Mouse (Mus musculus) hindbrain, embryonic 10.5 days (tissue): Measurements from ENCODE around the gene Hnrnpl. TPM values are rescaled to one million over a fixed set of nuclear protein-coding genes. Genes with fewer than 3 reads are reported as not detected.
A peak's percentile ranks its signal among the peaks of the same experiment; 100 is the strongest.

Experiments used
- DNase-seq: peaks from one replicate; pipeline ENCODE4 v3.0.0-alpha.2; 2017; ENCODE audit warnings: low spot score
- H3K27ac ChIP-seq: fragments of 300-500 bp; sonication (generic); 2 replicates; pipeline ENCODE4 v1.5.1; 2016; ENCODE audit warnings: mild to moderate bottlenecking, moderate library complexity
- H3K27me3 ChIP-seq: fragments of 300-500 bp; sonication (generic); 2 replicates; pipeline ENCODE4 v1.6.1; 2016; ENCODE audit warnings: mild to moderate bottlenecking; ENCODE audit not compliant: poor library complexity, insufficient read depth, severe bottlenecking
- H3K36me3 ChIP-seq: fragments of 300-500 bp; sonication (generic); 2 replicates; pipeline ENCODE4 v1.6.1; 2016; ENCODE audit warnings: mild to moderate bottlenecking, moderate library complexity
- H3K4me1 ChIP-seq: fragments of 300-500 bp; sonication (generic); replicated peaks from 2 replicates; pipeline ENCODE4 v1.6.1; 2016; ENCODE audit warnings: mild to moderate bottlenecking
- H3K4me3 ChIP-seq: fragments of 300-500 bp; sonication (generic); 2 replicates; pipeline ENCODE4 v1.5.1; 2016; ENCODE audit warnings: mild to moderate bottlenecking, moderate library complexity
- H3K9me3 ChIP-seq: fragments of 300-500 bp; sonication (generic); 2 replicates; pipeline ENCODE4 v1.6.1; 2016; ENCODE audit warnings: mild to moderate bottlenecking, moderate library complexity
- WGBS: fragments of 180-500 bp; shearing (Covaris S2); methylation state at CpG from one replicate; pipeline ENCODE4 v1.1.7; 2016; 5-methylcytosine and 5-hydroxymethylcytosine counted together
- polyA plus RNA-seq: library from polyadenylated mRNA; unstranded; fragments of >200 nt; fragmentation: Nextera tagmentation; extraction: Ambion mirVana; gene quantifications from 2 replicates; pipeline ENCODE4 v1.2.1, GENCODE M21; 2016

The Hnrnpl gene
- polyA plus RNA-seq, 1 experiment from 2014 or later = 312 TPM

DNA sequence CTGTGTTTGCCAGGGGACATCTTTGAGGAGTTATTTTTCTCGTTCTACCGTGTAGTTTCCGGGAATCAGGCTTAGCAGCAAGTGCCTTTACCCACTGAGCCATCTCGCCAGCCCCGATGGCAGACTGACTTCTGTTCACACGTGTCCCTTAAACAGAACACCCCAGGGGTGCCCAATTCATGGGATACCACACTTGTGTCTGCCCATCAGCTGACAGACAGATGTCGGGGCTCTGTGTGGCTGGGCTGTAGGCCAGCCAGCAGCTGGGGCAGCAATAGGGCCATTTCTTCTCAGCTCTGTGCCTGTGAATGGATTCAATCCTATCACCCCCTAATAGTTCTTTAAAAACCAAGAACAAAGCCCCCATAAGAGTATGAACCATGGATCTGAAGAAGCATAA, 33.2 kb upstream of the Hnrnpl start:
- H3K27me3 ChIP-seq = no peaks in the 10 kb centered on the region
- H3K36me3 ChIP-seq = peaks cover 39% of the 10 kb centered on the region
- no peak for DNase-seq
- peaks cover 14% of the 10 kb centered on the region for H3K4me1 ChIP-seq
- 90% methylated on average over 7 of the region's 7 CpGs for WGBS
- H3K27ac ChIP-seq = no peak overlapping the region
- no peak overlapping the region for H3K4me3 ChIP-seq
- H3K9me3 ChIP-seq = no peaks in the 10 kb centered on the region

DNA sequence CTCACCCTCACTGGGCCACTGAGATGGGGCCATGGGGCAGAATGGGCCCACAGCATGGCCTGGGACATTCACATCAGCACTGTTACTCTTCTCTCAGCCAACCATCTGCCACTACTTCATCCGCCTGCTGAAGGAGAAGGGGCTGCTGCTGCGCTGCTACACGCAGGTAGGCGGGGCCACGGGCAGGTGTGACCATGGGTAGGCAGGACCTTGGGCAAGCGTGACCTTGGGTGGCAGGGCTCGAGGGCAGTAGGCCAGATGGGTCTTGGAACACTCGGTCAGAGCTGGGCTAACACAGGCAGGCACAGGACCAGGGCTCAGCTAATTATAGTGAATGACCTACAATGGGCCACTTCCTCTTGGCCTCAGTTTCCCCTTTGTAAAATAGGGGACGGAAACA, 29.5 kb upstream of the Hnrnpl start:
- WGBS = 89% methylated on average over 9 of the region's 9 CpGs
- Histone ChIP-seq H3K36me3 (peaks cover 42% of the 10 kb centered on the region), H3K27ac (no peak overlapping the region), H3K27me3 (no peaks in the 10 kb centered on the region), H3K4me1 (peaks cover 13% of the 10 kb centered on the region), H3K9me3 (no peaks in the 10 kb centered on the region), H3K4me3 (no peak overlapping the region)
- DNase-seq = no peak

DNA sequence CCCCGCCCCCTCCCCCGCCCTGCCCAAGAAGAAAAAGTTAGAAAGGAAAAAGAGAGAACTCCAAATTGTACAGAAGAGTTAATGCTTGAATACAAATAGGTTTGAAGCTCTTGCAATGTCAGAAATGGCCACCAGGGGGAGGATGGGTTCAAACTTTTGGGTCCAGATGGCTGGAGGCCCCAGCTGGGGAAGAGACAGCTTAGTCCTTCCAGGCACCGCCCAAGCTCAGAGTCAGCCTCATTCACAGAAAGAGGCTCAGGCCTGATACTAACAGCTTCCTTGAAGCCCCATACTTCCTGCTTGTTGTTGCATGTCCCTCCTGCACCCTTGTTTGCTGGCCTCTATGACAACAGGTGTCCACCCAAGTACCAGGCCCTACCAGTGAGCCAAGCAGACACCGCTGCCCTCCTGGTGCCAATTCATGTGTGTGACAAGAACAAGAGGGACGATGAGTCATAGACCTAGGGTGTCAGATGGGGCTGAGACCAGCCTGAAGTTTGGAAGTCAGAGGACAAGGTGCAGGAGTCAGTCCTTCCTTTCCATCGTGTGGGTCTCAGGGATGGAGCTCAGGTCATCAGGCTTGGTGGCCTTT, 28.2 kb upstream of the Hnrnpl start:
- Histone ChIP-seq H3K4me1 (peaks cover 14% of the 10 kb centered on the region), H3K9me3 (no peaks in the 10 kb centered on the region), H3K4me3 (no peak overlapping the region), H3K27ac (peak overlapping the region; percentile 68), H3K36me3 (peaks cover 49% of the 10 kb centered on the region), H3K27me3 (no peaks in the 10 kb centered on the region)
- peak; percentile 86 for DNase-seq
- WGBS = 48% methylated on average over 6 of the region's 6 CpGs

DNA sequence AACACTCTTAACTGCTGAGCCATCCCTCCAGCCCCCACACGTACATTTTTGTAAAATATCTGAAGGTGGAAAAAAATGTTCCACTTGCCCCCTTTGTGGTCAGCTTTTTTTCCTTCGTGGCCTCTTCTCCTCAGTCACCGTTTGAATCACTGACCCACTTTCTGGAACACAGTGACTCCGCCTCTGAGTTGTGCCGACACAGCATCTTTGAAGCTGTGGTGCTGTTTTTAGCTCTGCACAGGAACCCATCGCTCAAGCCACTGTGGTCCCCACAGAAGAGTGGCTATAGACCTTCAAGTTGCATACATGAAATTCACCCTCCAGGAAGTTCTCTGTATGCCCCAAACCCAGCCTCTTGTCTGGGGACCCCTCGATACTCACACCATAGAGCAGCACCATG, 27.5 kb upstream of the Hnrnpl start:
- 81% methylated on average over 7 of the region's 7 CpGs for WGBS
- H3K4me1 ChIP-seq = peaks cover 14% of the 10 kb centered on the region
- H3K9me3 ChIP-seq = no peaks in the 10 kb centered on the region
- no peak overlapping the region for H3K4me3 ChIP-seq
- H3K27me3 ChIP-seq = no peaks in the 10 kb centered on the region
- H3K36me3 ChIP-seq = peaks cover 50% of the 10 kb centered on the region
- peak overlapping the region; percentile 68; the same call in 1 of the 2 replicates for H3K27ac ChIP-seq
- no peak for DNase-seq

DNA sequence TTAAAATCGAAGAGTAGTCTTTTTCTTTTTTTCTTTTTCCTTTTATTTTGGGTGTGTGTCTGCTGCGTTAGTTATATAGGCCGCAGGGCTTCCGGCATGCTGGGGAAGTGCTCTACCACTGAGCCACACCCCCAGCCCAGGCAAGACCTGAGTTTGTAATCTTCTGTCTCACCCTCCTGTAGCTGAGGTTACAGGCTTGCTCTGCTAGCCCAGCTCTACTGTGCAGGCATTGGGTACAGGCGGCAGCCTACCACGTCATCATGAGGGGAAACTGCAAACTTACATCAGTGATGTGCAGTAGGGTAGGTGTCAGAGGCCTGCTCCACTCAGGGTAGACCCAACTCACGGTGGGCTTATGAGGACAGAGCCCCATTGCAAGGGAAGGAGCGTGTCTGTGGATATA, 27.1 kb upstream of the Hnrnpl start:
- 89% methylated on average over 8 of the region's 8 CpGs for WGBS
- no peak for DNase-seq
- Histone ChIP-seq H3K4me1 (peaks cover 14% of the 10 kb centered on the region), H3K9me3 (no peaks in the 10 kb centered on the region), H3K4me3 (no peak overlapping the region), H3K36me3 (peaks cover 50% of the 10 kb centered on the region), H3K27me3 (no peaks in the 10 kb centered on the region), H3K27ac (no peak overlapping the region)

DNA sequence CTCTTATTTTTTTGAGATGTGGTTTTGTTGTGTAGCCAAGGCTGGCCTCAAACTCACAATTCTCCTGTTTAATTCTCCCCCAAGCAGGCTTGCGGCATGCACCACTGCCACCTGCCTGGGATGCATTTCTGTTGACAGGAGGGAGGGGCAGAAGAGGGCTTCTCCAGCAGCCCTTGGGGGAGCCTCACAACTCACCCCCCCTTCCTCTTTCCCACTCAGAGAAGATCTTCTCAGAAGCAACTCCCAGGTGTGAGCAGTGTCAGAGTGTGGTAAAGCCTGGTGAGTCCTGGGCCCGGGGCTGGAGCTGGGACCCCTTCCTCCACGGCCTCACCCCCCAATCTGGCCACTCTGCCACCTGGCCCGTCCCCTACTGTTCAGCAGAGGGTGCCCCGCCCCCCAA, 23.2 kb upstream of the Hnrnpl start:
- Histone ChIP-seq H3K36me3 (peaks cover 53% of the 10 kb centered on the region), H3K4me3 (no peak overlapping the region), H3K9me3 (no peaks in the 10 kb centered on the region), H3K27me3 (no peaks in the 10 kb centered on the region), H3K4me1 (peaks cover 28% of the 10 kb centered on the region), H3K27ac (no peak overlapping the region)
- WGBS = 78% methylated on average over 5 of the region's 5 CpGs
- DNase-seq = no peak

DNA sequence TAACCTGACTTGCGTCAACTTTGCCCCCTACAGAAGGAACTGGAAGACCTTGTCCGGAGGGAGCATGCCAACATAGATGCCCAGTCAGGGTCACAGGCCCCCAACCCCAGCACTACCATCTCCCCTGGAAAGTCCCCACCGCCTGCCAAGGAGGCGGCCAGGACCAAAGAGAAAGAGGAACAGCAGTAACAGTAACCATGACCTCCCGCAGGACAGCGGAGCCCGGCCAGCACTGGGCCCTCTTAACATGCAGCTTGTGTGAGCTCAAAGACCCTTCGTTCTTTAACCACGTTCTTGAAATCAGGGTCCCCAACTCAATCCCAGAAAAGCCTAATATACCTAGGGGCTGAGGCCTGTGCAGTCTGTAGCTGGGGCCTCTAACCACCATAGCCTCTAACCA, 20.5 kb upstream of the Hnrnpl start:
- peaks cover 35% of the 10 kb centered on the region for H3K4me1 ChIP-seq
- no peak overlapping the region for H3K27ac ChIP-seq
- H3K36me3 ChIP-seq = peaks cover 49% of the 10 kb centered on the region
- no peaks in the 10 kb centered on the region for H3K9me3 ChIP-seq
- no peaks in the 10 kb centered on the region for H3K27me3 ChIP-seq
- H3K4me3 ChIP-seq = no peak overlapping the region
- no peak for DNase-seq
- WGBS = 93% methylated on average over 9 of the region's 9 CpGs

DNA sequence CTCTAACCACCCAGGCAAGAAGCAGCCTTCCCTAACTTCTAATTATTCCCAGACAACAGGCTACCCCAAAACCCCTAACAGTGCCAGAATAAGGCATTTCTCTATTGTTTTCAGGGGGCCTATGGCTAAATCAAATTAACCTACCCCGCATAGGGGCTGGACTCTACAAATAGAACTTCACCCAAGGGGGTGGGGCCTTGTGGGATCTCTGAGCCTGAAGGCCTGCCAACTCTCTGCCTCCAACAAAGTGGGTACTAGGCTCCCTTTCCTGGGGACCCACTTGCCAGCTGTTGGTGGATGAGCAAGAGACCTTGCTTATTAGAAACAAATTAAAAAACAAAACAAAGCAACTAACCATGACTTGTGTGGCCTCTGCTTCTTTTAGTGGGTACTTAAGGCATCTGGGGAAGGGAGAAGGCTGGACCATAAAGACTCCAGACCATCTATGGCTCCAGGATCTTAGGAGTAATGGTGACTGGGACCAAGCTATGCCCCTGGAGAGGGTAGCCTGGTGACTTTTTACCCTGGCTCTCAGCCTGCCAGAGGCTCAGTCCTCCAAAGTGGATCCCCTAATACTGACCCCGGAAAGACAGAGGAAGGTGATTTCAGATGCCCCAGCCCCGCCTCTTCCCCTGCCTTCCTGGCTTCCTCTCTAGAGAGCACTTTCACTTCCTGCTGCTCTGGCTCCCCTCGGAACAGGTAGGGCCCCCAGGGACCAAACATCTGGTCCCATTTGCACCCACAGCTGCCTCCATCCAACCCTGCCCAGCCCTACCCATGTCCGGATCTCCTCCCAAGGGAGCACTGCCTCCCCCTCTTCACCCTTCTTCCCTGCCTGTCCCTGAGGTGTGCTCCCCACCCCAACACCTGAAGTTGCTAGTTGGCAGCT, 19.8 kb upstream of the Hnrnpl start, which contains the start of gene Rinl:
TSS of gene Rinl (plus strand) at position 663 of the 889 bp plus-strand sequence.
- no peaks in the 10 kb centered on the region for H3K9me3 ChIP-seq
- H3K36me3 ChIP-seq = peaks cover 43% of the 10 kb centered on the region
- DNase-seq = no peak
- WGBS = 71% methylated on average over 5 of the region's 5 CpGs
- peaks cover 35% of the 10 kb centered on the region for H3K4me1 ChIP-seq
- no peak within 1 kb of the TSS for H3K4me3 ChIP-seq
- peak within 1 kb of the TSS; percentile 56 for H3K27ac ChIP-seq
- no peaks in the 10 kb centered on the region for H3K27me3 ChIP-seq

DNA sequence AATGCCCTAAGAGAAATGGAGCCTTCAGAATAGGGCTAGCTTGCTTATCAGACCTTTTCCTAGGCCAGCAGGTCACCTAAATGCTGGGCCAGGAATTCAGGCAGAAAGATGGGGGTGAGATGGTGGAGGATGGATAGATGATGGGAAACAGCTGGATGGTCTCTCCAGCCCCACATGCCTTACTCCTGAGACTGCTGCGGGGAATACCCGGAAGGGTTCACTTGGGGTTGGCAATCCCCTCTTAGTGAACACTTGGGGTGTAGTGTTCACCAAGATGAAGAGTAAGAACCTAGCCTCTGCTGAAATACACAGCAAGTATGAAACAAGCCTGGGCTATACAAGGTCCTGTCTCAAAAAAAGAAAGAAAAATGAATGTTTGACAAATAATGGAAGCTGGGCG, 19.1 kb upstream of the Hnrnpl start:
- Histone ChIP-seq H3K36me3 (peaks cover 37% of the 10 kb centered on the region), H3K27me3 (no peaks in the 10 kb centered on the region), H3K9me3 (no peaks in the 10 kb centered on the region), H3K4me1 (peaks cover 35% of the 10 kb centered on the region), H3K4me3 (no peak overlapping the region), H3K27ac (no peak overlapping the region)
- WGBS = 81% methylated on average over 3 of the region's 3 CpGs
- no peak for DNase-seq

DNA sequence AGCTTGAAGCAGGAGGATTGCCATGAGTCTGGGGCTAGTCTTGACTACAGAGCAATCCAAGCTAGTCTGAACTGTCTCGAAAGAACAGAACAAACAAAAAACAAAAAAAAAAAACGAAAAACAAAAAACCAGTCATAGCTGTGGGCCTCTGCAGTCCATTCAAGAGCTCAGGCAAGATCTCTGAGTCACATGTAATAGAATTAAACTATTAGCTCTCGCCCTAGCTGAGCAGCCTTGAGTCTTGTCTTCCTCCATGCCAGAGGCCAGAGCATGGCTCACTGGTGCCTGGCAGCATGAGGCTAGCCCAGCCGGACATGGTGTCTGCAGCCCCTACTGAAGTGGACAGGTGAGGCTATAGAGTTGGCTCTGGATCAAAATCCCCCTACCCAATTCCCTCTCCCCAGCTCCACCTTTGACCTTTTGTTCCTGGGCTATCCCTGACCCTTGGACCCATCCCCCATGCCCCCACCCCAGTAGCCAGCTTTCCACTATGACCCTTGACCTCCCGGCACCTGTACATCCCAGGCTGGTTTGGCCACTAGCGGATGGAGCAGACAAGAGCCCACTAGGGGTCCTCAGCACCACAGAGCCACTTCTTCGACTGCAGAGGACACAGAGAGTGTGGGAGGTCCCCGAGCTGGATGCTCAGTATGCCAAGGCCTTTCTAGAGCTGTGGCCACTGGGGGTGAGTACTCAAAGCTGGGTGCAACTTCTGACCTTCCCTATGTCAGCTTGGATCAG, 18.1 kb upstream of the Hnrnpl start:
- WGBS = 48% methylated on average over 8 of the region's 8 CpGs
- 0 out of 2 replicates have a peak, but pooled peaks cover 5% of the 10 kb centered on the region for H3K27me3 ChIP-seq
- no peak overlapping the region for H3K4me3 ChIP-seq
- peak; percentile 41 for DNase-seq
- H3K9me3 ChIP-seq = no peaks in the 10 kb centered on the region
- H3K4me1 ChIP-seq = peaks cover 26% of the 10 kb centered on the region
- H3K36me3 ChIP-seq = peaks cover 28% of the 10 kb centered on the region
- peak overlapping the region; percentile 46; the same call in 1 of the 2 replicates for H3K27ac ChIP-seq

DNA sequence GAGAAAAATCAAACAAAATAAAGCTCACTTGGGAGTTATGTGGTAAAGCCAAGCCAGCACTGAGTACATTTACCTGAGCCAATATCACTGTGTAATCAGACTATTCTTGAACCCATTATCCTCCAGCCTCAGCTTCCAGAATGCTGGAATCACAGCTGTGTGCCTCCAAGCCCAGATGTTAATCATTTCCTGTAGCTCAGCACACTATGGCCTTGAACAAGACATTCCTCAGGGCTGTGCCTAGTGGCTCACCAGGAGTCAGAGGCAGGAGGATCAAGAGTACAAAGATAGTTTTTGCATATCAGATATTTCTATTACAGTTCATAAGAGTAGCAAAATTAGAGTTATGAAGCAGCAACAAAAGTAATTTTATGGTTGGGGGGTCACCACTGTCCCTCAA, 16.6 kb upstream of the Hnrnpl start:
- Histone ChIP-seq H3K27me3 (peaks cover 9% of the 10 kb centered on the region; the same call in 1 of the 2 replicates), H3K36me3 (peaks cover 14% of the 10 kb centered on the region; the same call in 1 of the 2 replicates), H3K9me3 (no peaks in the 10 kb centered on the region), H3K4me1 (peaks cover 34% of the 10 kb centered on the region), H3K27ac (no peak overlapping the region), H3K4me3 (no peak overlapping the region)
- DNase-seq = no peak

DNA sequence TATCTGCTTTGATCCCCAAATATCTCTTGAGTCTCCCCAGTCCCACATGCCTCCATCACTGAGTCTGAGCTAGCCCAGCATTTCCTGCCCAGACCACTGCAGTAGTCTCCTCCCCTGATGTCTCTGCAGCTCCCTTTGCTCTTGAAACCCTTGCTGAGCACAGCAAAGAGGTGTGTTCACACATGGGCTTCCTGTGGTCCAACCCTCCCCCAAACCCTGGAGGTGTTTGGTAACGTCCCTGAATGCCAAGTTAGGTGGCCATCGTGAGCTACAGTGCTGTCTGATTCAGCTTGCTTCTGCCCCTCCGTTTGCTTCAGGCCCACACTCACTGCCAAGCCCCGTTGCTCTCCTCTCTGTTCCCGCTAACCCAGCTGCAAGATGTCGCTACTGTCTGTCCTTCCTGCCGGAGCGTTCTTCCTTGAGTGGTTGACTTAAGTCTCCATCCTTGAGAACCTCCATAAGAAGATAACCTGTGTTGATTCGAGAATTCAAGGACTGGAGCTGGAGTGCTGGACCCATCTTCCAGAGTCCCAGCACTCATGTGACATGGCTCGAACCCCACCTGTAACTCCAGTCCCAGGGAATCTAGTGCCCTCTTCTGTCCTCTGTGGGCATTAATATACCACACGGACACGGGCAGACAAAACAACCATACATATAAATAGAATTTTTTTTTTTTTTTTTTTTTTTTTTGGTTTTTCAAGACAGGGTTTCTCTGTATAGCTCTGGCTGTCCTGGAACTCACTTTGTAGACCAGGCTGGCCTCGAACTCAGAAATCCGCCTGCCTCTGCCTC, 15.8 kb upstream of the Hnrnpl start:
- Histone ChIP-seq H3K27ac (no peak overlapping the region), H3K27me3 (peaks cover 9% of the 10 kb centered on the region; the same call in 1 of the 2 replicates), H3K4me3 (no peak overlapping the region), H3K36me3 (peaks cover 8% of the 10 kb centered on the region; the same call in 1 of the 2 replicates), H3K9me3 (no peaks in the 10 kb centered on the region), H3K4me1 (peaks cover 38% of the 10 kb centered on the region)
- 80% methylated on average over 14 of the region's 14 CpGs for WGBS
- no peak for DNase-seq
